Comparison of ENCODE assay signal across 8 mouse cellular contexts in the genomic region with DNA sequence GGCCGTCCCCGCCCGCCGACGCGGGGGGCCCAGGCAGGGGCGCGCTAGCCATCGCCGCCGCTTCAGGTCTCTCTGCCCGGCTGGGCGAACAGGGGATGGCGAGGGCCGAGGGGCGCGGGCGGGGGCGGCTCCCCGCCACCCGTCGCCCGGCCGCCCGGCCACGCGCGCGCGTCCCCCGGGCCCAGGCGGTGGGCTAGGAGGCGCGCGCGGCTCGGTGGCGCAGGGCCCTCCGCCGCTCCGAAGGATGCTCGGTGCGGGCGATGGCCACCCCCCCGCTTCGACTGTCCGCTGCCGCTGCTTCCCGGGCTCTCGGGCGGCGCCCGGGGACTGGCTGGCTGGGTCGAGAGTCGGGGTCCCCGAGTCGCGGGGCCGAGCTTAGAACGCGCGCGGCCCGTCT. TPM values are rescaled to one million over a fixed set of nuclear protein-coding genes. Genes with fewer than 3 reads are reported as not detected.
DNase-seq lines count a peak whose midpoint lies in the region; TF ChIP-seq lines count a peak whose summit lies in the region.

A gene (minus strand): TSS at position 80 of the 397 bp plus-strand sequence.

- no peak for TF ChIP-seq CTCF in kidney, adult 2 months (conservative IDR thresholded peaks at IDR 0.05; ENCODE audit: insufficient read depth, insufficient read length, low read depth, low read length)

- WGBS in kidney, adult 2 months = 1% methylated on average over 53 of the region's 64 CpGs

- intact Hi-C loops in gastrocnemius, postnatal 36 days (cut with DNase I) = loop anchor here (2.0 to 5.0 kb wide), 4 partner anchors 46 to 571 kb away; no protein-coding TSS in a partner anchor

- peak within 1 kb of the TSS; percentile 56 for H3ac ChIP-seq in myocyte (ENCODE audit: control insufficient read depth, insufficient read length)

- peak within 1 kb of the TSS; percentile 72 for H3K4me3 ChIP-seq in kidney, adult 2 months (ENCODE audit: insufficient read depth, low read depth, low read length)
- peak within 1 kb of the TSS; percentile 31 for H3K4me3 ChIP-seq in myocyte

- peaks cover 20% of the 10 kb centered on the region; the same call in 1 of the 2 replicates for H3K4me1 ChIP-seq in kidney, adult 2 months (ENCODE audit: control insufficient read depth, insufficient read depth, low read length)

- no peaks in the 10 kb centered on the region for H3K79me2 ChIP-seq in myocyte (ENCODE audit: control insufficient read depth, insufficient read depth)

- DNase-seq in kidney, adult 2 months = no peak
- DNase-seq in kidney, adult 18-20 months = no peak
- no peak for DNase-seq in adrenal gland, adult 8-10 months
- DNase-seq in gastrocnemius, postnatal 36 days = no peak
- DNase-seq in layer of hippocampus, postnatal 25 days (ENCODE audit: extremely low spot score in 1 of 2, low spot score in 1 of 2) = no peak
- DNase-seq in thymus, adult 18-20 months = no peak
- no peak for DNase-seq in testis, postnatal 14 days (ENCODE audit: low spot score)

- peak within 1 kb of the TSS; percentile 92 for H3K4me2 ChIP-seq in myocyte (ENCODE audit: low read depth)

- H3K27me3 ChIP-seq in kidney, adult 2 months (replicated peaks; ENCODE audit: control insufficient read depth, insufficient read depth, low read length) = no peaks in the 10 kb centered on the region
- no peaks in the 10 kb centered on the region for H3K27me3 ChIP-seq in myocyte (ENCODE audit: control insufficient read depth, insufficient read depth, insufficient read length)

- no peak for TF ChIP-seq POLR2A in kidney, adult 2 months (IDR thresholded peaks at IDR 0.05; ENCODE audit: low read depth, low read length)
- no peak for TF ChIP-seq POLR2A in myocyte (IDR thresholded peaks at IDR 0.05; ENCODE audit: insufficient read length, low read depth)

- H3K36me3 ChIP-seq in kidney, adult 2 months (ENCODE audit: control insufficient read depth, insufficient read depth, low read length) = no peaks in the 10 kb centered on the region; the same call in 1 of the 2 replicates
- H3K36me3 ChIP-seq in myocyte (ENCODE audit: control insufficient read depth, insufficient read depth) = no peaks in the 10 kb centered on the region

- H3K27ac ChIP-seq in kidney, adult 2 months (ENCODE audit: insufficient read depth, low read depth, low read length) = peak within 1 kb of the TSS; percentile 79

TF ChIP-seq in myocyte, 11 proteins besides CTCF, POLR2A, EP300 and RAD21:
- TF ChIP-seq REST (IDR thresholded peaks at IDR 0.05; ENCODE audit: insufficient read depth, insufficient read length) (no peak), USF1 (IDR thresholded peaks at IDR 0.05; ENCODE audit: low read depth) (no peak), POLR2AphosphoS2 (IDR thresholded peaks at IDR 0.05; ENCODE audit: insufficient read length, low read depth) (no peak), TCF3 (IDR thresholded peaks at IDR 0.05; ENCODE audit: insufficient read length, low read depth) (no peak), TCF12 (IDR thresholded peaks at IDR 0.05; ENCODE audit: insufficient read depth, poor library complexity, severe bottlenecking) (no peak), SRF (IDR thresholded peaks at IDR 0.05; ENCODE audit: control insufficient read depth, insufficient read length, low read depth) (no peak), MAX (IDR thresholded peaks at IDR 0.05; ENCODE audit: low read depth) (no peak), CEBPB (IDR thresholded peaks at IDR 0.05; ENCODE audit: insufficient read depth, poor library complexity, severe bottlenecking) (no peak), MYOD1 (IDR thresholded peaks at IDR 0.05; ENCODE audit: control insufficient read depth in 1 of 3, insufficient read length in 2 of 3, low read depth in 2 of 3) (no peak), MYOG (IDR thresholded peaks at IDR 0.05; ENCODE audit: control insufficient read depth in 1 of 3, insufficient read depth in 1 of 3, insufficient read length in 2 of 3, low read depth in 2 of 3) (no peak), E2F4 (IDR thresholded peaks at IDR 0.05; ENCODE audit: insufficient read depth) (no peak)
TF ChIP-seq in myocyte: peak in this region for 0.

RNA-seq across cellular contexts. Expression of the gene that starts here (rescaled TPM):
- 10.4 and 10.5 TPM in 2 replicates for polyA plus RNA-seq in kidney, adult 2 months (2012; rRNA removed)
- 10 to 100 TPM; 18.6 to 28.6 (median 20.4) TPM for total RNA-seq in adrenal gland, adult 8-10 months (2022)
- 10 to 100 TPM; 17.9 to 18.9 TPM for total RNA-seq in gastrocnemius, postnatal 36 days (2021)
- 10 to 100 TPM; 60.7 to 69.3 TPM for total RNA-seq in layer of hippocampus, postnatal 25 days (2021)
- polyA plus RNA-seq in myocyte (2012; fragmentation: generic; extraction: Trizol) = 2.0 TPM
